In genomic region chr12:111809762-111810161, GRCm38 (mm10) we compare ENCODE assay signal across 8 mouse cellular contexts. TPM values are rescaled to one million over a fixed set of nuclear protein-coding genes. Genes with fewer than 3 reads are reported as not detected.
DNase-seq lines count a peak whose midpoint lies in the region.

No protein-coding gene starts in this region.

- peak; percentile 89 for DNase-seq in adrenal gland, adult 2 months
- peak; percentile 79 for DNase-seq in embryo, embryonic 10.5 days (ENCODE audit: low spot score)
- DNase-seq in gastrocnemius, postnatal 14 days: peak; percentile 91
- peak; percentile 81 for DNase-seq in induced T-regulatory cell, adult 2 months (ENCODE audit: low read depth)
- peak; percentile 61 to 70 for DNase-seq in left cerebral cortex, postnatal 25 days (ENCODE audit: low spot score in 2 of 2)
- peak; percentile 70 for DNase-seq in mesoderm, embryonic 11.5 days (ENCODE audit: low read depth, low spot score)
- DNase-seq in right cerebral cortex, postnatal 25 days: peak; percentile 49
- peak; percentile 86 for DNase-seq in yolk sac, embryonic 10.5 days (ENCODE audit: low spot score)

- intact Hi-C loops in gastrocnemius, postnatal 14 days (cut with DNase I; ENCODE audit: low total_unique reads): no loop called here
- intact Hi-C loops in left cerebral cortex, postnatal 25 days (cut with DNase I): loop anchor here (5.0 kb wide), 1 partner anchor 283 kb away; no protein-coding TSS in a partner anchor

RNA-seq across cellular contexts. Expression of gene Xrcc3, which starts 3.9 kb away (rescaled TPM):
- 10 to 100 TPM in 1 of 2 experiments, 1 to 10 TPM in 1; 8.8 to 17.8 TPM for total RNA-seq in adrenal gland, adult 2 months (2021)
- 19.7 and 22.5 TPM in 2 replicates for polyA plus RNA-seq in adrenal gland, adult 2 months (2012; rRNA removed)
- total RNA-seq in gastrocnemius, postnatal 14 days (2021): under 1 TPM; 0.53 to 0.86 TPM
- 1 to 10 TPM; 3.3 to 4.2 TPM for total RNA-seq in left cerebral cortex, postnatal 25 days (2021)

RNA-seq across cellular contexts. Expression of gene Zfyve21, which starts 4.2 kb away (rescaled TPM):
- total RNA-seq in adrenal gland, adult 2 months (2021): 100 to 1,000 TPM in 1 of 2 experiments, 10 to 100 TPM in 1; 63.4 to 125 TPM
- polyA plus RNA-seq in adrenal gland, adult 2 months (2012; rRNA removed): 124 and 125 TPM in 2 replicates
- 10 to 100 TPM; 15.1 to 18.6 TPM for total RNA-seq in gastrocnemius, postnatal 14 days (2021)
- 10 to 100 TPM; 20.7 to 21.1 TPM for total RNA-seq in left cerebral cortex, postnatal 25 days (2021)

RNA-seq across cellular contexts. Expression of gene Klc1, which starts 51.1 kb away (rescaled TPM):
- total RNA-seq in adrenal gland, adult 2 months (2021): 100 to 1,000 TPM in 1 of 2 experiments, 10 to 100 TPM in 1; 87.7 to 107 TPM
- polyA plus RNA-seq in adrenal gland, adult 2 months (2012; rRNA removed): 61.6 and 71.6 TPM in 2 replicates
- total RNA-seq in gastrocnemius, postnatal 14 days (2021): 10 to 100 TPM; 53.4 to 62.2 TPM
- 100 to 1,000 TPM; 764 to 822 TPM for total RNA-seq in left cerebral cortex, postnatal 25 days (2021)

Comparison
In these comparisons a context has a peak if more than half of its experiments do, and no peak if none do; other contexts are left out.
1. Peak in every context shown above with its lines: DNase-seq.
2. RNA of gene Klc1, which starts 51.1 kb away (total RNA-seq): 764 to 822 TPM in left cerebral cortex, postnatal 25 days; 87.7 to 107 TPM in adrenal gland, adult 2 months and 53.4 to 62.2 TPM in gastrocnemius, postnatal 14 days; every median in the first group is over 4 times any median in the second.